Mouse (Mus musculus): ENCODE measurements around the gene Pla2g6. TPM values are rescaled to one million over a fixed set of nuclear protein-coding genes. Genes with fewer than 3 reads are reported as not detected.

Pla2g6 gene
- total RNA-seq (2015; ENCODE audit: low replicate concordance) (1.9 and 4.6 TPM in 2 replicates), total RNA-seq (2017; ENCODE audit: low replicate concordance) (4.0 and 4.9 TPM in 2 replicates)

DNA sequence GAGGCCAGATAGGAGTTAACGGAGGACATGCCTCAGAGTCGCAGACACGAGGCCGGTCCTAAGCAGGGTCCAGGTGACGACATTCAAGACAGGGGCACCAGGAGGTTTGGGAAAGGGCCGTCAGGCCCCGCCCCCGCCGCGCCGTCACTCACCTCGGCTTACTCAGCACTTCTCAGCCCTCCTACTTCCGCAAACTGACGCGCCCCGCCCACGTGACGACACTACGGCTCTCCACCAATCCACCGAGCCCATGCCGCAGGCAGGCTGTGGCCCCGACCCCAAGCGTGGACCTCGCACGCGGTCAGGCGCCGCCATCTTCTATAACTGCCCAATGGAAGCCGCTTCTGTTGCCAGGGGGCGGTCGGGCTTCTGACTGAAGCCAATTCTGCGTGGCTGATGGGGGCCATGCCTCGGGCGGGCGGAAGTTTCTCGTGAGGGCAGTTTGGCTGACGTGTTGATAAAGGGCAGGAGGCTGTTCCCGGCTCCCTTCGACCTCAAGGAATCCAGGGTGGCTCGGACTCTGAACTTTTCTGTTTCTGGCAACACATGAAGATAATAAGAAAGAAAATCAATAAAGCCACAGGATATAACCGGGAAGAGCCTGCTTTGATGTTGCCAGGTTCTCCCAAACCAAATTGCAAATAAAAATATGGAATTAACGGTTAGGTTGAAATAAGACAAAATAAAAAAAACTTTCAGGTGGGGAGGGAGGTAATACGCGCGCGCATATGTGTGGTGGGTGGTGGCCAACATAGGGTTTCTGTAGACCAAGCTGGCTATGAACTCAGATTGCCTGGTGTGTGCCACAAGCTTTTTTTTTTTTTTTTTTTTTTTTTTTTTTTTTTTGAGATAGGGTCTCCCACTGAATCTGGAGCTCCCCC is at the start of gene Pla2g6:
Gene Pla2g6 (minus strand): TSS at position 333 of the 881 bp plus-strand sequence.
- ATAC-seq (replicated peaks; ENCODE audit: low FRiP score, poor library complexity, severe bottlenecking), result peak; percentile 97

DNA sequence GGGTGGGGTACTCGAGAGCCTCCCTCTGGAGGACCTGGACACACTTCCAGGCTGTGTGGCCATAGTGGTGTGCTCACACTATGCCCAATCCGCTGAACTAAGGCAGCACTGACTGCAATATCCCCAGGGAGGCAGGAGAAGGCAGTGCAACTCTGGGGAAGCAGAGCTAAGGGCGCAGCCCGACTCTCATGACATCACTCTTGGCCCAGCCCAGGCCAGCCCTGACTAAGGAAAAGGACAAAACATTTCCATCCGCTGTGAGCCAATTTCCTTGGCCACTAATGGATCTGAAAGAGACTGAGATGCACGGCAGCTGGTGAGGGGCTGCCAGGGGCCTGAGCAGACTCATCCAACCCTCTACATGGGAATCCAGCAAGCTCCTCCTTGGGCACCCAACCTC is 49.5 kb upstream of the Pla2g6 start:
- no peak for ATAC-seq (replicated peaks; ENCODE audit: low FRiP score, poor library complexity, severe bottlenecking)

DNA sequence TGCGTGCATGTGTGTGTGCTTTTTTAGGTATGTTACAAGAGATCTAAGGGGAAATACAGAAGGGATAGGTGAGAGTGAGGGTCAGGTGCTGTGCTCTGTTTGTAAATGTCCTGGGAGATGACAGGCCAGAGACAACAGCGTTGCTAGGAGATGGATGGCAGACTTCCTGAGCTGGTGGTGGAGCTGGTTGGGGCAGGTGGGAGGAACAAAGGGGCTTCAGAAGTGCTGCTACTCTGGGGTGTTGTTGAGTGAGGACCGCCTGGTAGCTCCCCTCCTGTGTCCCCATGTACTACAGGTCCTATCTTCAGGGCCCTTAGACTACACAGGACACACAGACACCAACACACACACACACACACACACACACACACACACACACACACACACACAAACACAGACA is 46.6 kb upstream of the Pla2g6 start:
- ATAC-seq (replicated peaks; ENCODE audit: low FRiP score, poor library complexity, severe bottlenecking), result no peak

DNA sequence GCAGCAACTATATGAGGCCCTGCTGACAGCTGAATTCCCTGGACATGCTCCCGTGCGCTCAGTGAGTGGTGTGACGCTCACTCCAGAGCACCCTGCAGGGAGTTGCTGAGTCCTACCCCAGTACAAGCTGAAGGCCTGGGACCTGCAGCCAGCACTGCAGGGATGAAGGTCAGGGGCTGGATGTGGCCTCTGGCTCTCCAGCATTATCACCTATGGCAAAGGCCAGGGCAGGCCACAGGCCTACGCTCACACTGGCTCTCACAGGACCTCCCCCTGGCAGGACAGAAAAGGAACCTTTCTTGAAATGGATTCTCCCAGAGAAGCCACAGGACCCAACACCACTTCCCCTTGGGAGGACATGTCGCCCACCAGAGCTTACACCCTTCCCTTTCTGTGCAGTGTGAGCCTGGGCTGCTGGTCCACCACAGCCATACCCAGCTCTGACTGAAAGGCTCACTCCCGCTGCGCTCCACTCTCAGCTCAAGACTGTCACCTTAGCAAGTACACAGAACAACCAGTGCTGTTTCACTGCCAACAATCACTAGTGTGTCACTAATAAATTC is 42.2 kb upstream of the Pla2g6 start:
- no peak for ATAC-seq (replicated peaks; ENCODE audit: low FRiP score, poor library complexity, severe bottlenecking)

DNA sequence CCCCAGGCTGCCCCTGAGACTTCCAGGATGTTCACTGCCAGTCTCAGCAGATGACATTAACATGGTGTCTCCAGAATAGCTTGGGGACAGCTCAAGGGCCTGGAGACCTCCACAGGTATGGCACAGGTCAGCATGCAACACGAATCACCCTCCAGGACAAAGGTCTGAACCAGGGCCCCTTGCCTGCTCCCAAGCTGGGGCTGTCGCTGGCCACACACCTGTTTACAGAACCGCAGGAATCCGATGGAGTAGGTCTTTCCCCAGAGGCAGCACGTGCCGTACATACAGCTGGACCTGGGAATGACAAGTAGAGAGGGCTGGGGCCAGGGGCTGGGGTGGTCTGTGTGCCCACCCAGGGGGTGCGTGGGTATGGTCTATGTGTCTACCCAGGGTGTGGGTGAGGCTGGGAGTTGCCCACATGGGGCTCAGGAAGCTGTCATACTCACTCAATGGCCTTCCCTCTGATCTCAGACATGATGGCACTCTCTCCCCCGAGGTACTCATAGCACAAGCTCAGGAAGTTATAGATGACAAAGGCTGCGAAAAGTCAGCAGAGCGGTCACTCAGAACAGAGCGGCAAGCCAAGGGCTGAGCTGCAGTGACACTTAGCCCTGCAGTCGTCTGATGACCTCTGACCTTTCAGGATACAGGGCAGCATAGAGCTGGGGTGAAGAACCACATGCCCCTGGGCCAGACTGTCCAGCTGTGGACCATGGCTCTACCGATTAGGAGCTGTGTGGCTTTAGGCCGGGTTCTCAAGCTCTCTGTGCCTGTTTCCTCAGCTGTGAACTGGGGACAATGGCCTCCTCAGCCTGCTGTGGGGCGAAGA is 41.5 kb upstream of the Pla2g6 start:
- no peak for ATAC-seq (replicated peaks; ENCODE audit: low FRiP score, poor library complexity, severe bottlenecking)

DNA sequence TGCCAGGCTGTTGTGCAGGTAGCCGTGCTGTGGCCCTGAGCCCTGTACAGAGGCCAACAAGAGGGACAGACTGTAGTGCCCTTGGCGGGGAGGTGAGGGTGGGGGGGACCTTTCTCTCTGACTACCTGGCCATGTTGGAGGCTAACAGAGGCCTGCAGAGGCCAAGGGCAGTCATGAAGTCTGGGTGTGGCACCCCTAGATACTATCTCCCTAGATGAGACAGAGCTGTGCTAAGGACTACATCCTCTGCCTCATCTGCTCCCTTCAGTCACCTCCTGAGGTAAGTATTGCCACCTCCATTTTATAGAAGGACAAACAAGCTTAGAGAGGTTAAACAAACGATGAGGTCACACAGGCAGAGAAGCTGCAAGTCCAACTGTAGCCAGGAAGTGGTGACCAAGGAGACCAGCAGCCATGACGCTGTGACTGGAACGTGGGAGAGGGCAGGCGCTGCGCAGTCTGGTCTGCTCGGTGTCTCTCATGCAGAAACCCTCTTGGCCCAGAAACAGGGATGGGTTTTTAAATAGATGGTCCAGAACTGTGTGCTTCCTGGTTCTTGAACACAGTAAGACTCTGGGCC is 40.8 kb upstream of the Pla2g6 start:
- ATAC-seq (replicated peaks; ENCODE audit: low FRiP score, poor library complexity, severe bottlenecking), result no peak

DNA sequence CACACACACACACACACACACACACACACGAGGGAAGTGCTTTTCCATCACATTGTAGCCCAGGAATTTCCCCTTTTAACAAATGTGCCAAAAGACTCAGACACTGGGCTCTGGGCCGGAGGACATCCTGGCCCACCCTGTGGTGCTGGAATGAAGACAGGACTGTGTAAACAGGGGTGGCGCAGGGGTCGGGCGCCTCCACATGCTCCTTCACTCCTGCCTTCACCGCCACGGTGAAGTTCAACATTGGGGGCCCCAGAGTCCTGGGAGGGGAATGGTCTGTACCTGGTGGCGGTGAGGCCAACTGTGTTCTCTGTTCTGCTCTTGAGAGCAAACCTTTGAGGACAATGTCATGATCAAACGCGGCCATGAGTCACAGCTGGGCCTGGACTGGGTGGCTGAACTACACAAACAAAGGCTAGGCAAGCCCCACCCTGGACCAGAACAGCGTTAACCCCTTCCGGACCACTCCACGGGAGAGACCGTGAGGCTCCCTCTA is 40.2 kb upstream of the Pla2g6 start:
- ATAC-seq (replicated peaks; ENCODE audit: low FRiP score, poor library complexity, severe bottlenecking), result no peak

DNA sequence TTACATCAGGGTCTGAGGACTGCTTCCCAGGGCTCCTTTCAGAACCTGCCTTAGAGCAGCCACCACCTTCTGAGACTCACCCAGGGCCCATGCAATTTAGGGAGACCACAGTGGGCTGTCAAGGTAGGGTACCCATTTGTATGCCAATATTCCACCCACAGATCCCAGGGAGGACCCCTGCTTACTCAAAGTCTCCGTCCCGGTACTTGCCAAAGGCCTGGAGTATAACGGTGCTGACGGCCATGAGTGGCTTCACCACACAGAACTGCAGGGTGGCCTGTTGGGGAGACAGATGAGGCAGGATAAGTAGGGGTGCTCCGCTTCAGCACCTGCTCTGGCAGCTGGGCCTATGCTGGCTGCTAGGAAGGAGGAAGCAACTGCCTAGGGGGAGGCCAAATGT is 38.2 kb upstream of the Pla2g6 start:
- no peak for ATAC-seq (replicated peaks; ENCODE audit: low FRiP score, poor library complexity, severe bottlenecking)

DNA sequence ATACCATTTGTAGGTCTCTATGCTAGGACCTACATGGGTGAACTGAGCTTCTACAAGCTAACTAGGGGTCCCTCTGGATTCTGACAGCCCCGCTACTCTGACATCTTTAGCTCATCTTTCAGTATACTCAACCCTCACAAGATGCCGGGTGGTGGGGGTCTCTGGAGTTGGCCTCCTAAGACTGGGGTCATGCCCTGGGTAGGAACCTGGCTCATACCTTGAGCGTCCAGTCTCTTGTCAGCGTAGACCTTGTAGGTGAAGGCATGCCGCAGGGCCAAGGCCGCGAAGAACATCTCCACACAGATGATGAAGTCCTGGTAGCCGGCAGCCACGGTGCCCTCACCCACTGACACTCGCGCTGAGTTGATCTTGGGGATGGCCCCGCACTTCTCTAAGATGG is 36.9 kb upstream of the Pla2g6 start:
- ATAC-seq (replicated peaks; ENCODE audit: low FRiP score, poor library complexity, severe bottlenecking), result no peak

DNA sequence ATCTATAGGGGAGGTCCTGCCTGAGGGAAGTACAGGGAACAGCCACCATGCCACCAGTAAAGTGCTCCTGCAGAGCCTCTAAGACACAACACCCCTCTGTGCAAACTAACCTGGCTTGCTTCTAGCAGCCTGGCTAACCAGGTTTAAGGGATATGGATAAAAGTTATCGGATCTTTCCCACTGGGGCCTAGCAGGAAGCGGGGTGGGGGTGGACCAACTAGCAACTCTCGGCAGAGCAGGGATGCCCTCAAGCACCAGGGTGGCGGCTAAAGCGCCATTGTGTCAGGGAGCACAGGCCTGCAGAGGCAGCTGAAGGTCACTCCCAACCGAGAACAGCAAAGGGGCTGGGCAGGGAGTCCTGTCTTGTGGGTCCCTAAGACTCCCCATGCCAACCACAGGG is 35.9 kb upstream of the Pla2g6 start:
- ATAC-seq (replicated peaks; ENCODE audit: low FRiP score, poor library complexity, severe bottlenecking), result no peak

DNA sequence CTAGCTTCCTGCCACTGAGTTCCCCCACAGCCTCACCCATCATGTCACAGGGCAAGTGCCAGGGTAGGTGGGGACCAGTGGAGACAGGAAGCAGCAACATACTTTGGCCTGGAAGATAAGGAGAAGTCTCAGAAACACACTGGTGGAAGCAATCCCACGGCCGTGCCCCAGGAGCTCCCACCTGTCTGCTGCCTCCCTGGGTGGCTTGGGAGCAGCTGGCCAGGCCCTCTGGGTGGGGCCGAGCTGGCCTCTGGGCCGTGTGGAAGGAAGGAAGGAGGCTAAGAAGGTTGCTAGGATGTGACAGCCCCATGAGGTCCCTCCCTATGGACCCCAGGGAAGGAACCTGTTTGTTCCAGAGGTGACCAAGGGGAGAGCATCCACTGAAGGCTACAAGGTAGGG is 32.8 kb upstream of the Pla2g6 start:
- no peak for ATAC-seq (replicated peaks; ENCODE audit: low FRiP score, poor library complexity, severe bottlenecking)

DNA sequence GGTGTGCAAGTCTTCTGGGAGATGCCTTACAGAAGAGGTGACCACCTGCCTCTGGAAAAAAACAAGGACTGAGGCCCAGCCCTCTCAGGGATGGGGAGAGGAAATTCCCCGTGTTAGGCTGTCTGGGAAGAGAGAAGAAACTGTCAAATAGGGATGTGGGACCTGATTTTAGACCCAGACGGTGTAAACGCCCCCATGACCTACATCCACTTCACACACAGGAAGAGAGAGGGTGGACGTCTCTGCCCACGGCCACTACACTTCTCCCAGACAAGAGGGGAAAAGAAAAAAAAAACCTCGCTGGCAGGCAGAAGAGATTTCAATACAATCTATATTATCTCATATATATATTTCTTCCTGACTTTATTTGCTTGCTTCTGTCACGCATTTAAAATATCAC is 32.2 kb upstream of the Pla2g6 start:
- no peak for ATAC-seq (replicated peaks; ENCODE audit: low FRiP score, poor library complexity, severe bottlenecking)

DNA sequence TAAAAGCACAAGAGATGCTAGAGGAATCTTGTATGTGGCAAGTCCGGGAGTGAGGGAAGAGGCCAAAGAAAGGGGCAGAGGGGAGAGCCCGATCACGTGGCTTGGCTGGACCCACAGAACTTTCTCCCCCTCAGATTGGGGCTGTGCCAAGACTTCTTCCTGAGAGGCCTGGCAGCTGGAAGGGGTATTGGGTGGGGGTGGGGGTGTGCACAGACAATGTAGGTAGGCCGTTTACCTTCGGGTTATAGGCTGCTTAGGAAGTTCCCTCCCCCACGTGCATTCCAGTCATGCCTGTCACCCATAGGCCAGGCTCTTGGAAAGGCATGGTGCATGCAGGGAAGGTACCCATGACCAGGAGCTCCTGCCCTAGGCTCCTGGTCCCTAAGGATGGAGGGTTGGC is 31.8 kb upstream of the Pla2g6 start:
- no peak for ATAC-seq (replicated peaks; ENCODE audit: low FRiP score, poor library complexity, severe bottlenecking)

DNA sequence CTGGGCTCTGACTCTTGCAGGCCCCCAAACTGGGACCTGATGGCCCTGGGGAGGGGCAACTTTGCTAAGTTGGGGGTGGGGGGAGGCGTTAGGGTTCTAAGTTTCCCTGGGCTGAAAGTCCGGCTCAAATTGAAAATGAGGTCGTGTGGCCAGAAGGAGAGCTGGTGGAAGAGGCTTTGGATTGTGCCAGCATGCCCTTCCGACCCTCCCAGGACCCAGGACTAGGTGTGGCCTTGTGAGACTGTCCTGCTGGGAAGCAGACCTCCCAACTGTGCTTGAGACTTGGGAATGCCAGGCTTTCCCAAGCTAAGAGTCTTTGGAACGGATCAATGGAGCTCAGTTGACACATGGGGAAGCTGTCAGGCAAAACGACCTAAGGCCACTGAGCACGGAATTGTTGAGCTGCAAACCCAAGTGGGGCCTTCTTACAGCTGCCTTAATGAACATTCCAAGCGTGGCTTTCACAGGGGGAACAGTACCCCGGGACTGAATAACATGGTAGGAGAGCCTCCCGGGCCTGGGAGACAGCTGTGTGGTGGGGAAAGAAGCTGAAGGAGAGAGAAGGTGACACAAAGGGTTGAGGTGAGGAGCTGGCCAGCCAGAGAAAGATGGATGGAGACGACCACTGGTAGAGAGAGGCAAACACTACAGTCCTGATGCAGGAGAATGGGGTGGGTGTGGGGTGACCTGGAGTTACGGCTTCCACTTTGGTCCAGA is 29.9 kb upstream of the Pla2g6 start:
- ATAC-seq (replicated peaks; ENCODE audit: low FRiP score, poor library complexity, severe bottlenecking), result no peak

DNA sequence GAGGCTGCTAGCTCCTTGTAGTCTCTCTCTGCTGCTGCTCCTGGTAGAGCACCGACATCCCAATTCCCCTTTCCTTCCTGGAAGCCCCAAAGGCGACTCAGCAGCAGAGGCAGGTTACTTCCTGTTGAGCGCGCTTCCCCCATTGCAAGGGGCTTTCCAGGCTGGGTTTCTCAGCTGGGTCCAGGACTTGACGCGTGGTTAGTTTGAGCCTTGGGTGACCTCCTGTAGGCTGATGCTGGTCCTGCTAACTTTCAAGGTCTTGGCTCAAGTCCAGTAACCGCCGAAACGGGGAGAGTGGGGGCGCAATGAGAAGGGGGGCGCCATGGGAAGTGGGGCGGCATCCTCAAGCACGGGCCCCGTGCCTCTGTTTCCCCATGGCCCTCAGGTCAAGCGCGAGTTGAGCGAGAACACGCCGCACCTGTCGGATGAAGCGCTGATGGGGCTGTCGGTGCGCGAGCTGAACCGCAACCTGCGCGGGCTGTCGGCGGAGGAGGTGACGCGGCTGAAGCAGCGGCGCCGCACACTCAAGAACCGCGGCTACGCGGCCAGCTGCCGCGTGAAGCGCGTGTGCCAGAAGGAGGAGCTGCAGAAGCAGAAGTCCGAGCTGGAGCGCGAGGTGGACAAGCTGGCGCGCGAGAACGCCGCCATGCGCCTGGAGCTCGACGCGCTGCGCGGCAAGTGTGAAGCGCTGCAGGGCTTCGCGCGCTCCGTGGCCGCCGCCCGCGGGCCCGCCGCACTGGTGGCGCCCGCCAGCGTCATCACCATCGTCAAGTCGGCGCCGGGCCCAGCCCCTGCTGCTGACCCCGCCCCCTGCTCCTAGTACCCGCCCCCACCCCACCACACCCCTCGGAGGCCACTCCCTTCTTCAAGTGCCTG is 29.1 kb upstream of the Pla2g6 start:
- ATAC-seq (replicated peaks; ENCODE audit: low FRiP score, poor library complexity, severe bottlenecking), result no peak

DNA sequence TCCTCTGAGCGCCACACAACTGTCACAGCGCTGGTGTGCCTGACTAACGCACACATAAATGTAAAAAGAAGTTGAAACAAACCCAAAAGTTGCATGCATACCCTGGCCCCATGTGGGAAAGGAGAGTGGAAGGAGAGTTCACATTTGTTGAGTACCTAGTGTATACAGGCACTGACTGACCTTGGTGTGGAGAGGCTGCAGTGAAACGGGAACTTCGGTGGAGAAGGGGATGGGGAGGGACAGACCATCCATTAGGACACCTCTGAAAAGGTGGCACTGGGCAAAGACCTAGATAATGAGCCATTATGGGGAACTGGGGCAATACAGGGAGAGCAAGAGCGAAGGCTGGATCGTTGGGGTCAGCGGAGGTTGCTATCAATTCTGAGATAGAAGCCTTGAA is 28.3 kb upstream of the Pla2g6 start:
- no peak for ATAC-seq (replicated peaks; ENCODE audit: low FRiP score, poor library complexity, severe bottlenecking)

DNA sequence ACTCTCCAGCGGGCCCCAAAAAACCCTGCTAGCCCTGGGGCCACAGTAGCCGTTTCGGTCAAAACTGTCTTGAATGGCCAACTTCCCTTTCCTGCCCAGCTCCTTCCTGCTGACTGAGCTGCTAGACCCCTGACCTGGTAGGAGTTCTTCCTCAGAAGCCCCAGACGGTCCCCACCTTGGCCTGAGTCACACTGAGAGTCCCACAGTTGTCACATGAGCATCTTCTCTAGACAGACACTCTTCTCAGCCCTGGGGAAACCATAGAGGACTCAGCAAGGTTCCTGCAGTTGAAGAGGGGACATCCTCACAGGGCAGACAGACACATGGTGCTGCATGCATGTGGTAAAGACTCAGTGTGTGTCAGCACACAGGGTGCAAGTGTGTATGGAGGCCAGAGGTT is 26.4 kb upstream of the Pla2g6 start:
- ATAC-seq (replicated peaks; ENCODE audit: low FRiP score, poor library complexity, severe bottlenecking), result no peak

DNA sequence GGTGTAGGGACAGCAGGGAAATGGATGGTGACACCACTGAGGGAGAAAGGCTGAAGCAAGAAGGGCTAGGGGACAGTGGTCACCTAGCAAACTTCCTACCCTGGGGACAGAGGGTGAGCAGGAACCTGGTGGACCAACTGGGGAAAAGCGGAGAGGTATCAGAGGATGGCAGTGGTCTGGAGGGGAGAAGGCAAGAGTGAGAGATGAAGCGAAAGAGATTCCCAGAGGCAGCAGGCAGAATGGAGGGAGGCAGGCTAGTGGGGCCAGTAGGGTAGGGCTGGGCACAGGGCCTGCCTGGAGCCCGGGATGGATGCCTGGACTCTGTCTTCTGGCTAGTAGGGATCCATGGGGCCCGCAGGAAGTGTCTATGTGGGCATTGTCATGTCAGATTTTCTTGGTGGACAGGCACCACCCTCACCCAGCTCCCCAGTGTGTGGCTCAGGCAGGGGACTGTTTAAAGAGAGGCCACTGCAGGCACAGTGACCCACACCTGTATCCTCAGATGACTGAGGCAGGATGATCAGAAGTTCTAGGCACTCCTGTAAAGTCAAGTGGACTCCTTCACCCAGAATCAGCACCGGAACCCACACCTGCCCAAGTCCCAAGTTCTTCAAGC is 25.6 kb upstream of the Pla2g6 start:
- no peak for ATAC-seq (replicated peaks; ENCODE audit: low FRiP score, poor library complexity, severe bottlenecking)

All from erythroblast, adult 5-6 weeks (primary cell).